Comparison of ENCODE assay signal across 27 mouse cellular contexts in the genomic region with DNA sequence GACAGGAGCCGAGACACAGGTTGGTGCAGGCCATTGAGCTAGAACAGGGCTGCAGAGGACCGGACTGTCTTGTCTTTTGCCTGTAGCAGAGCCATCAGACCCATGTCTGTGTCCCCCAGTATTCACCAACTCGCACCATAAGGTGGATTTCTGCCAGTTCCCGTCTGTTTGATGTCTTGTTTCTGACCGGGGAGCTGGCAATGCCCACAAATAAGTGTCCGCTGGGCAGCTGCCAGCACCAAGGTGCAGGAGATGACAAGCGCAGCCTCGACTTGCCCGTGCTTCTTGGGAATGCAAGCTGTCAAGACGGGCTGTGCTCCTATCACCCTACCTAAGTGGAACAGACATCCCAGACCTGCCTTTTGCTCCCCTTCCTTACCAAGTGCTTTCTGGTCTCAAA.
"Had no signal": no experiment of that assay in that cellular context is flagged by ENCODE, and none has a peak within 500 bp of the region (broad histone marks: within the 10 kb centered on the region; RNA-seq: fewer than 3 reads in every experiment).

No protein-coding gene starts in this region.

- H3K27me3 ChIP-seq: heart, embryonic 13.5 days; heart, embryonic 15.5 days; hindbrain, embryonic 12.5 days; kidney, embryonic 15.5 days; limb, embryonic 13.5 days; limb, embryonic 15.5 days; liver, embryonic 12.5 days had no signal

- H3K9ac ChIP-seq: heart, embryonic 13.5 days; heart, embryonic 15.5 days; hindbrain, embryonic 12.5 days; hindbrain, embryonic 14.5 days; kidney, embryonic 15.5 days; limb, embryonic 13.5 days; limb, embryonic 15.5 days; liver, embryonic 12.5 days; liver, embryonic 14.5 days had no signal

- H3K4me3 ChIP-seq: heart, adult 2 months; heart, embryonic 13.5 days; heart, embryonic 15.5 days; hindbrain, embryonic 12.5 days; kidney, embryonic 15.5 days; left cerebral cortex, adult 2 months; limb, embryonic 13.5 days; limb, embryonic 15.5 days; liver, embryonic 12.5 days had no signal

- H3K9me3 ChIP-seq: heart, embryonic 13.5 days; heart, embryonic 15.5 days; hindbrain, embryonic 12.5 days; kidney, embryonic 15.5 days; limb, embryonic 13.5 days; limb, embryonic 15.5 days; liver, embryonic 12.5 days had no signal

- ATAC-seq: hindbrain, embryonic 16.5 days; intestine, embryonic 16.5 days; liver, embryonic 12.5 days had no signal

- H3K27ac ChIP-seq: heart, adult 2 months; heart, embryonic 13.5 days; heart, embryonic 15.5 days; hindbrain, embryonic 12.5 days; hindbrain, embryonic 14.5 days; kidney, embryonic 15.5 days; kidney, postnatal 0 days; left cerebral cortex, adult 2 months; limb, embryonic 13.5 days; limb, embryonic 15.5 days; liver, embryonic 12.5 days; liver, embryonic 14.5 days had no signal

- DNase-seq: gastrocnemius, postnatal 14 days; gastrocnemius, postnatal 36 days; heart, adult 11 months; heart, adult 2 months; heart, postnatal 14 days; heart, postnatal 36 days; kidney, adult 11 months; kidney, adult 2 months; kidney, adult 9 months; kidney, postnatal 14 days; kidney, postnatal 36 days; layer of hippocampus, adult 9-11 months; layer of hippocampus, postnatal 36 days had no signal

- H3K4me1 ChIP-seq: hindbrain, embryonic 12.5 days; kidney, embryonic 15.5 days; liver, embryonic 12.5 days had no signal

- H3K4me2 ChIP-seq: heart, embryonic 11.5 days; heart, embryonic 13.5 days; heart, embryonic 15.5 days; hindbrain, embryonic 12.5 days; hindbrain, embryonic 14.5 days; kidney, embryonic 15.5 days; limb, embryonic 13.5 days; limb, embryonic 15.5 days; liver, embryonic 12.5 days had no signal

- H3K36me3 ChIP-seq: heart, embryonic 15.5 days had no signal
